Mouse (Mus musculus) cerebellum, adult 2 months (tissue): ENCODE results near the gene Sycp2l. TPM values are rescaled to one million over a fixed set of nuclear protein-coding genes. Genes with fewer than 3 reads are reported as not detected.
"Not testable (repeated sequence)": the region's sequence is repeated elsewhere in the genome, so short reads cannot be mapped to it uniquely, and the experiment has no call there.

Experiments
- DNase-seq, 2 experiments: peaks; one replicate each; pipeline ENCODE4 v3.0.0; 2021
- H3K27ac ChIP-seq: fragments of 200-500 bp; 2 replicates; pipeline ENCODE4 v1.5.1; 2012; ENCODE audit warnings: low read length, control low read depth, inconsistent platforms; ENCODE audit not compliant: insufficient read depth
- H3K27me3 ChIP-seq: fragments of 200-500 bp; 2 replicates; pipeline ENCODE4 v1.6.1; 2012; ENCODE audit warnings: inconsistent platforms, mild to moderate bottlenecking, low read length, moderate library complexity; ENCODE audit not compliant: control insufficient read depth, insufficient read depth
- H3K4me1 ChIP-seq: fragments of 200-500 bp; 2 replicates; pipeline ENCODE4 v1.6.1; 2011; ENCODE audit warnings: low read length; ENCODE audit not compliant: control insufficient read depth, insufficient read depth
- H3K4me3 ChIP-seq: fragments of 200-500 bp; replicated peaks from 2 replicates; pipeline ENCODE3; 2011; ENCODE audit warnings: mild to moderate bottlenecking, low read depth, low read length, control low read depth; ENCODE audit not compliant: insufficient read depth
- CTCF ChIP-seq: fragments of 200-500 bp; IDR thresholded peaks from 2 replicates; pipeline ENCODE4 v1.5.1; 2011; ENCODE audit warnings: low read depth, mild to moderate bottlenecking, control low read depth, low read length, moderate library complexity, borderline replicate concordance; ENCODE audit not compliant: insufficient read depth
- POLR2A ChIP-seq: fragments of 200-500 bp; IDR thresholded peaks from 2 replicates; pipeline ENCODE4 v1.6.1; 2011; ENCODE audit warnings: low read length, control low read depth, borderline replicate concordance; ENCODE audit not compliant: insufficient read depth
- WGBS: fragments of 180-500 bp; shearing (Covaris S2); methylation state at CpG from one replicate; pipeline ENCODE4 v1.1.7; 2018; 5-methylcytosine and 5-hydroxymethylcytosine counted together
- polyA plus RNA-seq: library from polyadenylated mRNA; depleted of rRNA; stranded (reverse); fragments of >200 nt; gene quantifications from 2 replicates; pipeline ENCODE4 v1.2.3, GENCODE M21; 2012

Gene Sycp2l
- polyA plus RNA-seq, 1 experiment = 0.18 TPM

GRCm38 (mm10) chr13:41203289-41203688 is 89.2 kb downstream of the Sycp2l start:
- Histone ChIP-seq H3K4me1 (no peaks in the 10 kb centered on the region), H3K4me3 (no peak overlapping the region), H3K27me3 (no peaks in the 10 kb centered on the region), H3K27ac (no peak overlapping the region)
- 58% methylated on average over 7 of the region's 7 CpGs for WGBS
- TF ChIP-seq CTCF (no peak), POLR2A (no peak)
- peak in 1 of 2 experiments; percentile 15 for DNase-seq

GRCm38 (mm10) chr13:41203691-41204090 is 89.6 kb downstream of the Sycp2l start:
- no peak overlapping the region for H3K27ac ChIP-seq
- no peaks in the 10 kb centered on the region for H3K27me3 ChIP-seq
- H3K4me3 ChIP-seq = no peak overlapping the region
- TF ChIP-seq CTCF (no peak), POLR2A (no peak)
- no peak for DNase-seq
- no peaks in the 10 kb centered on the region for H3K4me1 ChIP-seq
- 42% methylated on average over 9 of the region's 9 CpGs for WGBS

GRCm38 (mm10) chr13:41205568-41205967 is 91.5 kb downstream of the Sycp2l start:
- H3K4me1 ChIP-seq, DNase-seq, H3K27ac ChIP-seq, H3K4me3 ChIP-seq, H3K27me3 ChIP-seq: not testable (repeated sequence)

GRCm38 (mm10) chr13:41206241-41206640 is 92.1 kb downstream of the Sycp2l start:
- Histone ChIP-seq H3K4me3 (no peak overlapping the region), H3K27me3 (no peaks in the 10 kb centered on the region), H3K4me1 (no peaks in the 10 kb centered on the region), H3K27ac (no peak overlapping the region)
- TF ChIP-seq CTCF (no peak), POLR2A (no peak)
- WGBS = 71% methylated on average over 5 of the region's 5 CpGs
- no peak for DNase-seq

GRCm38 (mm10) chr13:41211276-41211675 is 97.2 kb downstream of the Sycp2l start:
- DNase-seq = no peak
- no peak overlapping the region for H3K27ac ChIP-seq
- TF ChIP-seq POLR2A (no peak), CTCF (no peak)
- H3K4me1 ChIP-seq = no peaks in the 10 kb centered on the region
- no peaks in the 10 kb centered on the region for H3K27me3 ChIP-seq
- no peak overlapping the region for H3K4me3 ChIP-seq
- 79% methylated on average over 4 of the region's 4 CpGs for WGBS

GRCm38 (mm10) chr13:41212558-41213322 is 98.6 kb downstream of the Sycp2l start:
- DNase-seq = no peak
- WGBS = 68% methylated on average over 6 of the region's 6 CpGs
- no peak overlapping the region for H3K4me3 ChIP-seq
- H3K27ac ChIP-seq = no peak overlapping the region
- H3K27me3 ChIP-seq = no peaks in the 10 kb centered on the region
- TF ChIP-seq POLR2A = no peak
- TF ChIP-seq CTCF = no peak
- H3K4me1 ChIP-seq = no peaks in the 10 kb centered on the region

GRCm38 (mm10) chr13:41215669-41216068 is 101.6 kb downstream of the Sycp2l start:
- DNase-seq = no peak
- TF ChIP-seq CTCF (no peak), POLR2A (no peak)
- H3K4me1 ChIP-seq = no peaks in the 10 kb centered on the region
- 78% methylated on average over 6 of the region's 6 CpGs for WGBS
- no peak overlapping the region for H3K4me3 ChIP-seq
- H3K27ac ChIP-seq = no peak overlapping the region
- H3K27me3 ChIP-seq = no peaks in the 10 kb centered on the region

- TF ChIP-seq CTCF (no peak), POLR2A (no peak)
- Histone ChIP-seq H3K27me3 (no peaks in the 10 kb centered on the region), H3K4me3 (no peak overlapping the region), H3K4me1 (no peaks in the 10 kb centered on the region), H3K27ac (no peak overlapping the region)
- WGBS = 76% methylated on average over 3 of the region's 3 CpGs
- DNase-seq = no peak
Observed at GRCm38 (mm10) chr13:41216236-41216635, 102.1 kb downstream of the Sycp2l start.
